Mouse (Mus musculus): Measurements from ENCODE around the gene Mpeg1. TPM values are rescaled to one million over a fixed set of nuclear protein-coding genes. Genes with fewer than 3 reads are reported as not detected.

The Mpeg1 gene
- total and polyA plus RNA-seq, 3 experiments = 43.8 to 270 (median 68.0) TPM

- no peaks in the 10 kb centered on the region for H3K27me3 ChIP-seq (replicated peaks)
- H3K79me2 ChIP-seq (replicated peaks; ENCODE audit: control insufficient read depth, extremely low read depth, insufficient read depth, poor library complexity, severe bottlenecking) = peaks cover 3% of the 10 kb centered on the region
- in situ Hi-C loops (cut with MboI; ENCODE audit: low pct_ligation_motif_present, low pct_unique_long_range_greater_than_20kb, low sequenced_read_pairs) = loop anchor here (10.0 to 25.0 kb wide), 2 partner anchors 355 to 478 kb away; no protein-coding TSS in a partner anchor
- dilution Hi-C loops (cut with MboI; ENCODE audit: extremely low pct_ligation_motif_present, extremely low pct_unique_long_range_greater_than_20kb, low sequenced_read_pairs) = no loop called here
- no peak overlapping the region for H3K4me2 ChIP-seq (ENCODE audit: insufficient read depth, low read depth, poor library complexity, severe bottlenecking)
- H3K27ac ChIP-seq (ENCODE audit: insufficient read depth, low read depth) = no peak overlapping the region
- peaks cover 0 to 42% of the 10 kb centered on the region in 2 experiments; a peak in 2 of 4 replicates for H3K4me1 ChIP-seq (ENCODE audit: control insufficient read depth in 1 of 2, insufficient read depth in 2 of 2)
- no peak overlapping the region for H3K4me3 ChIP-seq (replicated peaks in 1 of 3; ENCODE audit: low read depth in 2 of 3, low read length in 2 of 3, poor library complexity in 1 of 3)
- H3K36me3 ChIP-seq (replicated peaks in 1 of 2; ENCODE audit: control insufficient read depth in 1 of 2, insufficient read depth in 1 of 2, low read length in 1 of 2) = peaks cover 57 to 91% of the 10 kb centered on the region in 2 experiments
- no peak overlapping the region for H3K9ac ChIP-seq (ENCODE audit: insufficient read depth, low read depth)
- no peaks in the 10 kb centered on the region for H3K9me3 ChIP-seq (replicated peaks; ENCODE audit: low read length)
- no peak for TF ChIP-seq ZMIZ1 (IDR thresholded peaks at IDR 0.05; ENCODE audit: low read depth, low read length)
- no peak for DNase-seq (ENCODE audit: extremely low read depth)
Measured at GRCm38 (mm10) chr19:12489675-12490570, 29.3 kb downstream of the Mpeg1 start.

GRCm38 (mm10) chr19:12491636-12492035 lies 31.1 kb downstream of the Mpeg1 start:
- no peak for DNase-seq (ENCODE audit: extremely low read depth)
- Histone ChIP-seq H3K4me2 (ENCODE audit: insufficient read depth, low read depth, poor library complexity, severe bottlenecking) (no peak overlapping the region), H3K27ac (ENCODE audit: insufficient read depth, low read depth) (no peak overlapping the region), H3K79me2 (replicated peaks; ENCODE audit: control insufficient read depth, extremely low read depth, insufficient read depth, poor library complexity, severe bottlenecking) (peaks cover 4% of the 10 kb centered on the region), H3K9ac (ENCODE audit: insufficient read depth, low read depth) (no peak overlapping the region), H3K4me1 (ENCODE audit: control insufficient read depth in 1 of 2, insufficient read depth in 2 of 2) (peaks cover 2 to 52% of the 10 kb centered on the region in 2 experiments; a peak in 3 of 4 replicates), H3K4me3 (replicated peaks in 1 of 3; ENCODE audit: low read depth in 2 of 3, low read length in 2 of 3, poor library complexity in 1 of 3) (no peak overlapping the region), H3K36me3 (replicated peaks in 1 of 2; ENCODE audit: control insufficient read depth in 1 of 2, insufficient read depth in 1 of 2, low read length in 1 of 2) (peaks cover 41 to 90% of the 10 kb centered on the region in 2 experiments), H3K9me3 (replicated peaks; ENCODE audit: low read length) (no peaks in the 10 kb centered on the region), H3K27me3 (replicated peaks) (no peaks in the 10 kb centered on the region)
- TF ChIP-seq HCFC1 (IDR thresholded peaks at IDR 0.05; ENCODE audit: low read depth, low read length) (no peak), MAZ (IDR thresholded peaks at IDR 0.05; ENCODE audit: low read depth, low read length) (no peak), RCOR1 (conservative IDR thresholded peaks at IDR 0.05; ENCODE audit: low read depth, low read length) (no peak), TBP (conservative IDR thresholded peaks at IDR 0.05; ENCODE audit: low read depth, low read length) (no peak), CHD1 (IDR thresholded peaks at IDR 0.05; ENCODE audit: low read depth, low read length) (no peak), MEF2A (IDR thresholded peaks at IDR 0.05; ENCODE audit: borderline replicate concordance, low read depth, low read length) (no peak), USF1 (IDR thresholded peaks at IDR 0.05; ENCODE audit: low read depth, low read length) (no peak), ETS1 (conservative IDR thresholded peaks at IDR 0.05; ENCODE audit: low read depth, low read length) (no peak), POLR2A (IDR thresholded peaks at IDR 0.05; ENCODE audit: low read depth, low read length) (no peak)
- dilution Hi-C loops (cut with MboI; ENCODE audit: extremely low pct_ligation_motif_present, extremely low pct_unique_long_range_greater_than_20kb, low sequenced_read_pairs) (no loop called here), in situ Hi-C loops (cut with MboI; ENCODE audit: low pct_ligation_motif_present, low pct_unique_long_range_greater_than_20kb, low sequenced_read_pairs) (loop anchor here (10.0 to 25.0 kb wide), 2 partner anchors 357 to 479 kb away; no protein-coding TSS in a partner anchor)
